Mouse (Mus musculus) CH12.LX (cell line): ENCODE data around the gene Ak9.

ENCODE experiments used
- CHD1 ChIP-seq: IDR thresholded peaks from 2 replicates; pipeline ENCODE4 v1.6.1; 2012; ENCODE audit warnings: low read depth, low read length, improper control_type of control experiment, inconsistent platforms
- CTCF ChIP-seq, 2 experiments: IDR thresholded peaks in 1 of 2; conservative IDR thresholded peaks in 1 of 2; 2 replicates each; pipeline ENCODE4 v1.5.1; 2011 to 2012; ENCODE audit warnings: low read depth in 2 of 2, low read length in 2 of 2, improper control_type of control experiment in 1 of 2, inconsistent platforms in 1 of 2, mild to moderate bottlenecking in 1 of 2, moderate library complexity in 1 of 2
- ELF1 ChIP-seq: IDR thresholded peaks from 2 replicates; pipeline ENCODE4 v1.6.1; 2014; ENCODE audit warnings: low read depth, mild to moderate bottlenecking, inconsistent platforms, low read length, improper control_type of control experiment
- EP300 ChIP-seq: IDR thresholded peaks from 2 replicates; pipeline ENCODE4 v1.6.1; 2011; ENCODE audit warnings: low read length, improper control_type of control experiment
- HCFC1 ChIP-seq: IDR thresholded peaks from 2 replicates; pipeline ENCODE4 v1.6.1; 2012; ENCODE audit warnings: low read depth, mild to moderate bottlenecking, inconsistent platforms, low read length, improper control_type of control experiment
- MAFK ChIP-seq: IDR thresholded peaks from 2 replicates; pipeline ENCODE4 v1.6.1; 2011; ENCODE audit warnings: low read length, improper control_type of control experiment; ENCODE audit not compliant: insufficient replicate concordance
- MEF2A ChIP-seq: IDR thresholded peaks from 2 replicates; pipeline ENCODE4 v1.6.1; 2014; ENCODE audit warnings: low read depth, mild to moderate bottlenecking, inconsistent platforms, low read length, improper control_type of control experiment, borderline replicate concordance
- PAX5 ChIP-seq: IDR thresholded peaks from 2 replicates; pipeline ENCODE4 v1.6.1; 2012; ENCODE audit warnings: low read length, inconsistent platforms, mixed read lengths
- POLR2A ChIP-seq: IDR thresholded peaks from 2 replicates; pipeline ENCODE4 v1.6.1; 2011; ENCODE audit warnings: low read depth, mild to moderate bottlenecking, improper control_type of control experiment, low read length
- SMC3 ChIP-seq: IDR thresholded peaks from 2 replicates; pipeline ENCODE4 v1.6.1; 2011; ENCODE audit warnings: low read depth, low read length, improper control_type of control experiment
- TBP ChIP-seq: conservative IDR thresholded peaks from 2 replicates; pipeline ENCODE4 v1.6.1; 2011; ENCODE audit warnings: low read depth, low read length, improper control_type of control experiment
- TCF12 ChIP-seq: IDR thresholded peaks from 2 replicates; pipeline ENCODE4 v1.6.1; 2014; ENCODE audit warnings: low read depth, mild to moderate bottlenecking, inconsistent platforms, low read length, improper control_type of control experiment
- USF1 ChIP-seq: IDR thresholded peaks from 2 replicates; pipeline ENCODE4 v1.6.1; 2014; ENCODE audit warnings: low read depth, mild to moderate bottlenecking, inconsistent platforms, low read length, improper control_type of control experiment
- ZKSCAN1 ChIP-seq: IDR thresholded peaks from 2 replicates; pipeline ENCODE4 v1.6.1; 2012; ENCODE audit warnings: low read depth, inconsistent platforms, low read length, improper control_type of control experiment, borderline replicate concordance

GRCm38 (mm10) chr10:41450780-41451522 is 147.2 kb downstream of the Ak9 start:
- TF ChIP-seq PAX5 (no peak), EP300 (no peak), CTCF (conservative IDR thresholded peaks at IDR 0.05 in 1 of 2, IDR thresholded peaks at IDR 0.05 in 1 of 2; ENCODE audit: low read depth in 2 of 2, low read length in 2 of 2) (no peak), USF1 (no peak), MEF2A (no peak), POLR2A (no peak), TCF12 (no peak), CHD1 (no peak), ELF1 (no peak), SMC3 (no peak), MAFK (no peak), HCFC1 (no peak), ZKSCAN1 (no peak), TBP (no peak)
